Mouse (Mus musculus) lung, postnatal 14 days (tissue): ENCODE data around the gene Dnm3.

ENCODE experiments used
- DNase-seq: peaks from one replicate; pipeline ENCODE4 v3.0.0; 2021

Dnm3 gene

GRCm38 (mm10) chr1:162323142-162323541 lies 154.7 kb downstream of the Dnm3 start:
- no peak for DNase-seq

GRCm38 (mm10) chr1:162313451-162314276 lies 164.2 kb downstream of the Dnm3 start:
- DNase-seq, result peak; percentile 44

- DNase-seq, result no peak
Measured at GRCm38 (mm10) chr1:162312621-162313020, 165.2 kb downstream of the Dnm3 start.

GRCm38 (mm10) chr1:162312152-162312551 lies 165.7 kb downstream of the Dnm3 start:
- DNase-seq, result no peak

GRCm38 (mm10) chr1:162305247-162305646 lies 172.6 kb downstream of the Dnm3 start:
- no peak for DNase-seq

- no peak for DNase-seq
Measured at GRCm38 (mm10) chr1:162302480-162302879, 175.4 kb downstream of the Dnm3 start.

GRCm38 (mm10) chr1:162299558-162300319 lies 178.1 kb downstream of the Dnm3 start:
- DNase-seq, result peak; percentile 34

GRCm38 (mm10) chr1:162298527-162298926 lies 179.3 kb downstream of the Dnm3 start:
- DNase-seq, result no peak

GRCm38 (mm10) chr1:162295443-162295842 lies 182.4 kb downstream of the Dnm3 start:
- peak; percentile 12 for DNase-seq

- DNase-seq, result no peak
Measured at GRCm38 (mm10) chr1:162294572-162294910, 183.3 kb downstream of the Dnm3 start.

GRCm38 (mm10) chr1:162293732-162294571 lies 183.9 kb downstream of the Dnm3 start:
- no peak for DNase-seq

GRCm38 (mm10) chr1:162286910-162287309 lies 190.9 kb downstream of the Dnm3 start:
- peak; percentile 36 for DNase-seq

GRCm38 (mm10) chr1:162281981-162282381 lies 195.9 kb downstream of the Dnm3 start:
- no peak for DNase-seq

GRCm38 (mm10) chr1:162280052-162280451 lies 197.8 kb downstream of the Dnm3 start:
- DNase-seq, result no peak

- DNase-seq, result peak; percentile 55
Measured at GRCm38 (mm10) chr1:162276011-162276410, 201.8 kb downstream of the Dnm3 start.

- DNase-seq, result no peak
Measured at GRCm38 (mm10) chr1:162274674-162275248, 203.1 kb downstream of the Dnm3 start.

GRCm38 (mm10) chr1:162256912-162257607 lies 220.8 kb downstream of the Dnm3 start:
- DNase-seq, result peak; percentile 11

GRCm38 (mm10) chr1:162254944-162255343 lies 222.9 kb downstream of the Dnm3 start:
- no peak for DNase-seq

GRCm38 (mm10) chr1:162253971-162254641 lies 223.7 kb downstream of the Dnm3 start:
- no peak for DNase-seq

- no peak for DNase-seq
Measured at GRCm38 (mm10) chr1:162252869-162253268, 225.0 kb downstream of the Dnm3 start.

GRCm38 (mm10) chr1:162247216-162247615 lies 230.6 kb downstream of the Dnm3 start:
- no peak for DNase-seq

- no peak for DNase-seq
Measured at GRCm38 (mm10) chr1:162243651-162243990, 234.2 kb downstream of the Dnm3 start.
